Mouse (Mus musculus) left cerebral cortex, adult 2 months (tissue): ENCODE data around the gene 1700080O16Rik. TPM values are rescaled to one million over a fixed set of nuclear protein-coding genes. Genes with fewer than 3 reads are reported as not detected.
A peak's percentile ranks its signal among the peaks of the same experiment; 100 is the strongest.

ENCODE experiments used
- DNase-seq, 2 experiments: peaks; one replicate each; pipeline ENCODE4 v3.0.0; 2021 to 2022; ENCODE audit warnings: low spot score in 2 of 2, mixed read lengths in 1 of 2; ENCODE audit errors: extremely low spot score in 1 of 2
- H3K27ac ChIP-seq: fragments of 200-600 bp; 2 replicates; pipeline ENCODE4 v1.8.1; 2022
- H3K4me3 ChIP-seq: fragments of 200-600 bp; 2 replicates; pipeline ENCODE4 v1.8.1; 2022
- CTCF ChIP-seq: fragments of 200-600 bp; IDR thresholded peaks from 2 replicates; pipeline ENCODE4 v1.8.1; 2022; ENCODE audit warnings: antibody characterized with exemption, mild to moderate bottlenecking, moderate library complexity
- intact Hi-C: fragments of 180-260 bp; cut with DNase I; formaldehyde crosslinking; loops from one replicate; pipeline ENCODE4 v1.15.1; 2025
- long read RNA-seq, 2 experiments: library from polyadenylated mRNA; stranded (forward); transcript quantifications; one replicate each; pipeline ENCODE4 v2.0.0; 2021; ENCODE audit warnings: borderline mapping rate in 2 of 2
- total RNA-seq, 2 experiments: library from RNA; stranded (reverse); gene quantifications; 2 replicates each; pipeline ENCODE4 v1.2.3; 2021

The 1700080O16Rik gene
- total RNA-seq = not detected
- long read RNA-seq, experiment 1 = 0 reads
- long read RNA-seq, experiment 2 = 0 reads

DNA sequence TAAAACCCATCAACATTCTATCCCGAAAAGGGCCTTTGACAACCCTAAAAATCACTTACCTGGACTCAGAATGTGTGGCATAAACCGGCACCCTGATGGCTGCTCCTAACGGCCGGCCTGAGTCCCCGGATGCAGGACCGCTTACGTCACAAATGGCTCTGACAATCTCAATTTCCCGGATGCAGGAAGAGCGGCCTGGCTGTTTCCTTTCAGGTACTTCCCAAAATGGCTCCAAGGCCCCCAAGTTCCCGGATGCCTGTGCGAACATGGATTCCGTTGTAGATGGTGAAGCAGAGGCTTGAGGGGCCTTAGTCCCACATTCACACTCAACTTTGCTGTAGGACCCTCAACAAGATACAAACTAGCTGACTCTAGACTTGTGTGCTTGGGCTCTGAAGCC lies at the start of gene 1700080O16Rik:
TSS of gene 1700080O16Rik (minus strand) at position 101 of the 400 bp plus-strand sequence.
- no peak within 1 kb of the TSS for H3K4me3 ChIP-seq
- no peak for TF ChIP-seq CTCF
- no peak for DNase-seq
- intact Hi-C loops = no loop called here
- H3K27ac ChIP-seq = no peak within 1 kb of the TSS

DNA sequence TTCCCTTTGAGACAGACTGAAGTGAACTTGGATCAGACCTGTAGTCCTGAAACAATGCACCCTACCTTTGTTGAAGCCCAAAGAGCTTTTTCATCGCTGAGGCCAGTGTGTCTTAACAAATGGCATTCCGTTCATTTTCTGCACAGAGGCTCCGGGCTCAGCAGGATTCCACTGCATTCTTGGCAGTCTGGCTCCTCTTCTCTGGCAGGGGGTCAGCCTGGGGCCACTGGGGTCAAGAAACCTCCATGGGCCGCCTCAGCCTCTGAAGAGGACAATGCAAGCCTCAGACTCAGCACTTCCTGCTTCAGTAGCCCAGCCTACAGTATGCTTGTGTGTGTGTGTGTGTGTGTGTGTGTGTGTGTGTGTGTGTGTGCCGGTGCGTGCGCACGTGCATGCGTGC lies 45.1 kb upstream of the 1700080O16Rik start:
- H3K27ac ChIP-seq = no peak overlapping the region
- intact Hi-C loops = no loop called here
- no peak for DNase-seq
- no peak overlapping the region for H3K4me3 ChIP-seq
- TF ChIP-seq CTCF = no peak

DNA sequence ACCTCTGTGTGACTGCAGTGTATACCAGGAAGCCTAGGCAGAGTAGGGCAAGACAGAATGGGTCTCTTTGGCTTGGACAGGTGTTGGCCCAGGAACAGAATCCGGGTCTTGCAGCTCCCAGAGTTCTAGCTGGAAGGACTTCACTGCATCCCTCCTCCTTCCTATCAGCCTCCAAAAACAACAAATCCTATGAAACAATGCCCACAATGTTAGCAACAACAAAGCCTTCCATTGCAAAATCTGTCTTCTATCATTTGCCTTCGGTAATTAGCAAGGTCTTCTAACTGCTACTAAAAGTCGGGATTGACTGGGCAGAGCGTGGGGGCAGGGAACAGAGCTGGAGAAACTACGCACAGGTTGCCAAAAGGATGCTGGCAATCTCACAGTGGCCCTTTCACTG lies 27.5 kb upstream of the 1700080O16Rik start:
- no peak overlapping the region for H3K27ac ChIP-seq
- intact Hi-C loops = no loop called here
- TF ChIP-seq CTCF = no peak
- no peak for DNase-seq
- H3K4me3 ChIP-seq = no peak overlapping the region

DNA sequence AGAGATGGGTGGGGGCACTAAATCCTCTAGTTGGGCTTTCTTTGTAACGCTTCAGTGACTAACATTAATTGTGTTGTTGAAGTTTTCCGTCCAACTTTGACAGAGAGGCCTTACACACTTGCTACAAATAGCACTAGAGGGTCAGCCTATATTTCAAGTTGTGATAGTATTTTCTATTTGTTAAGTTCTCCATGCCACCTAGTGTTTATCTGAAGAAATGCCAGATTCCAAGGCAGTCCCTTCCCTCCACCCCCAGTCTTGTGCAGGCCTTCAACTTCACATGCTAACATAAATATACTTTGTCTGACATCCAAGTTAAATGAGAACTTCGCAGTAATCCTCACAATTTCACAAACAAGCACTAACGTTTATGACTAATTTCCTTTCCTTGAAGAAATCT lies 26.9 kb upstream of the 1700080O16Rik start:
- intact Hi-C loops = no loop called here
- peak; percentile 19 for TF ChIP-seq CTCF
- H3K4me3 ChIP-seq = no peak overlapping the region

DNA sequence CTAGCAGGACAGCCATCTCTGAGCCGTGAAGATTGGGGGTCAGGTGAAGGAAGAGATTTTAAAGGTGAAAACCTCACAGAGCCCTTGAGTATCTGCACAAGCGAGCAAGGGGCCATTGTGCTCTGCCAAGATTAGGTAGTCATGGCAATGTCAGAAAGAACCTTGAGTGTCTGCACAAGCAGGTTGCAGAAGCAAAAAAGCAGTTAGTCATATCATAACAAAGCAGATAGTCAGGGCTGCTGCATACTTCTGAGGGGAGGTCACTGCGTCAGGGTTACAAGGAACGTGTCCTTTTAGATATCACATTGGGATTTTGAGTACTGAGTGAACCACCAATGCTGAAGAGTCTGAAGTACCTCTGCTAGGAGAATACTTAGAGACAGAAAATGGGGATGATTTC lies 3.8 kb upstream of the 1700080O16Rik start:
- H3K4me3 ChIP-seq = no peak overlapping the region
- intact Hi-C loops = no loop called here
- H3K27ac ChIP-seq = no peak overlapping the region
- no peak for DNase-seq
- TF ChIP-seq CTCF = no peak

More for the DNA sequence above, 26.9 kb upstream of the 1700080O16Rik start:
- no peak overlapping the region for H3K27ac ChIP-seq
- DNase-seq = no peak

DNA sequence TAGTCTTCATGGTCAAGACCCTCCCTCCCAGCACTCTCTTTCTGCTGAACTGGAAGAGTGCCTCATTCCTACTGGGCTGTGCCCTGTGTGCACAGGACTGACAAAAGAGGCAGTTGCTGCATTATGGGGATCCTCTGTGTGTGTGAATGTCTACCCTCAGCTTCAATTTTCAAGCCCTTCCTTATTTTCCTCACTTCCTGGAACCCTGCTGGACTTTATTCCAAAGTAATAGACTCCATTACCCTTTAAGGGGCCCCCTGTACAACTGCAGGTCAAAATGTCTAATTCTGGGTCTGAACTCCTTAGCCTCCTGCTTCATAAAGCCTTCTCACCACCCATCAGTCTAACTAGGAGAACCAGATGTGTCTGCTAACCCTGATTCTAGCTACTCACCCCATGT lies 2.0 kb upstream of the 1700080O16Rik start:
- intact Hi-C loops = no loop called here
- Histone ChIP-seq H3K4me3 (no peak overlapping the region), H3K27ac (no peak overlapping the region)
- TF ChIP-seq CTCF = no peak
- no peak for DNase-seq

DNA sequence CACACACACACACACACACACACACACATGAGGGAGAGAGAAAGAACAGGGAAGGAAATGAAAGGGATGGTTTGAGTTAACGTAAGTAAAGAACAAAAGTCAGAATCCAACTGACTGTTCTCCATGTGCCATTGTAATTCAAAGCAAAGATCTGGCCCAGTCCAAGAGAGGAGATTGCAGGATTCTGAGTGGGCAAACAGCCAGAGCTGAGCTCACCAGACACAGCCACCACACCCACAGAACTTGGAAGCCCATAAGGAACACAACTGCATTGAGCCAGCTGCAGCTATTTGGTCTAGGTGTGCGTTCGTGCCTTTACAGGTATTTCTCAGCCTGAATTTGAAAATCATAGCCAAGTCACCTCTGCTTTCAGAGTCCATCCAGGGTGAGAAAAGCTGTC lies 24.5 kb downstream of the 1700080O16Rik start:
- DNase-seq = no peak

DNA sequence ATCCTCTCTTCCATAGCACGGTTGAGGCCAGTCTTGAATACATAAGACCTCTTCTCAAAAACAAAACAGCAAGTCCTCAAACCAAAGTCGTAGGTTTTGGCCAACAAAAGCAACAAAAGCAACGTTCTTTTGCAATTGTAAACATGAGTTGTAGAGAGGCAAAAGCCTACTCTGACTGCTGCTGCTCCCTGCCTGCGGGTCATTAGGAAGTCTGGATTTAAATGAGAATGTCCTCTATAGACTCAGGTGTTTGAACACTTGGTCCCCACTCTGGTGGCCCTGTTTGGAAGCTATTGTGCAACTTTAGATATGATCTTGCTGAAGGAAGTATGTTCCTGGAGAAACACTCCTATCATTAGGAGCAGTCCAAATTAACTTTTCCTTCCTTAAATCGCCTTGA lies 34.5 kb downstream of the 1700080O16Rik start:
- no peak for DNase-seq
- intact Hi-C loops = no loop called here
- Histone ChIP-seq H3K27ac (no peak overlapping the region), H3K4me3 (no peak overlapping the region)
- TF ChIP-seq CTCF = no peak

More for the DNA sequence above, 24.5 kb downstream of the 1700080O16Rik start:
- no peak overlapping the region for H3K4me3 ChIP-seq
- intact Hi-C loops = no loop called here
- H3K27ac ChIP-seq = no peak overlapping the region
- TF ChIP-seq CTCF = no peak

DNA sequence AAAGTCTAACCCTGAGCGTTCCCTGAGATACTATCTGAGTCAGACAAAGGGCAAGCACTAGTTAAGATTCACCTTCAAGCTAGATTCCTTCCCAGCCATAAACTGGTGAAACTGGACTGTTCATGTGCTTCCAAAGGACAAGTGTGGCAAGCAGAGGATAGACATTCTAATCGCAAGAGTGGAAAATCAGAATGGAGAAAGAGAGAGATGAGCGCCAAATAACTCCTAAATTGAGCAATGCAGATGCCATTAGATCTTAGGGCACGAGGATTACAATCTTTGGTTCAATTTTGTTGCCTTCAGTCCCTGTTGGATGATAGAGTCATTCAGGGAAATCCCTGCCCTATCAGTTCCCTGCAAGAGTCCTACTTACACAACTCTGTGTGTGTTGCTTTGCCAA lies 53.5 kb downstream of the 1700080O16Rik start:
- Histone ChIP-seq H3K27ac (no peak overlapping the region), H3K4me3 (no peak overlapping the region)
- intact Hi-C loops = no loop called here
- no peak for TF ChIP-seq CTCF
- no peak for DNase-seq

Other genes with a start within 250 kb of the 1700080O16Rik start
- gene Usp26, start 171.5 kb downstream of the 1700080O16Rik start, total RNA-seq = not detected
- gene Gpc4, start 192.5 kb upstream of the 1700080O16Rik start, total RNA-seq = 10 to 100 TPM; 22.0 to 25.1 TPM